Comparison of ENCODE assay signal across 14 mouse cellular contexts in genomic region chr7:126167426-126167825, GRCm38 (mm10). TPM values are rescaled to one million over a fixed set of nuclear protein-coding genes. Genes with fewer than 3 reads are reported as not detected.
DNase-seq lines count a peak whose midpoint lies in the region; ATAC-seq and TF ChIP-seq lines count a peak whose summit lies in the region.
"Had no signal": no experiment of that assay in that cellular context is flagged by ENCODE, and none has a peak within 500 bp of the region (broad histone marks: within the 10 kb centered on the region; RNA-seq: fewer than 3 reads in every experiment).

No protein-coding gene starts in this region.

- no peak for ATAC-seq in kidney, embryonic 16.5 days (ENCODE audit: low FRiP score, low TSS enrichment)

- H3K36me3 ChIP-seq in thymus, adult 2 months (ENCODE audit: control insufficient read depth, insufficient read depth, low read length): peaks cover 21% of the 10 kb centered on the region
- peaks cover 35% of the 10 kb centered on the region for H3K36me3 ChIP-seq in kidney, embryonic 16.5 days (ENCODE audit: insufficient read depth, low read length)

- H3K4me1 ChIP-seq in thymus, adult 2 months (replicated peaks; ENCODE audit: control insufficient read depth, insufficient read depth, low read length): peaks cover 3% of the 10 kb centered on the region; the same call in 1 of the 2 replicates
- no peaks in the 10 kb centered on the region; the same call in 1 of the 2 replicates for H3K4me1 ChIP-seq in kidney, embryonic 16.5 days (ENCODE audit: insufficient read depth, low read length)
- H3K4me1 ChIP-seq: hindbrain, embryonic 15.5 days had no signal

- H3K9me3 ChIP-seq in kidney, embryonic 16.5 days (ENCODE audit: low read length): no peaks in the 10 kb centered on the region
- H3K9me3 ChIP-seq: hindbrain, embryonic 15.5 days; limb, embryonic 10.5 days had no signal

- intact Hi-C loops in left cerebral cortex, postnatal 4 days (cut with DNase I): no loop called here

- TF ChIP-seq POLR2A in thymus, adult 2 months (IDR thresholded peaks at IDR 0.05; ENCODE audit: control insufficient read depth, extremely low read depth, insufficient read depth, low read length, poor library complexity): no peak

- no peak overlapping the region for H3K9ac ChIP-seq in kidney, embryonic 16.5 days (replicated peaks; ENCODE audit: low read length)
- H3K9ac ChIP-seq: hindbrain, embryonic 15.5 days had no signal

- DNase-seq in embryo, embryonic 10 days (ENCODE audit: low spot score): peak; percentile 20
- DNase-seq in embryo, embryonic 9.5 days (ENCODE audit: extremely low spot score): no peak
- peak; percentile 26 for DNase-seq in thymus, postnatal 14 days
- no peak for DNase-seq in thymus, adult 2 months
- no peak for DNase-seq in testis, postnatal 10 days (ENCODE audit: low spot score)
- DNase-seq in urinary bladder, adult 18-20 months (ENCODE audit: low spot score in 2 of 2): no peak
- DNase-seq in left cerebral cortex, postnatal 4 days: no peak
- DNase-seq: cerebellum, adult 9-10 months; spleen, adult 18-20 months had no signal

- no peak overlapping the region for H3K27ac ChIP-seq in thymus, adult 2 months (ENCODE audit: control insufficient read depth, insufficient read depth, low read length)
- H3K27ac ChIP-seq in kidney, embryonic 16.5 days (ENCODE audit: low read length): peak overlapping the region; percentile 7; the same call in 1 of the 2 replicates
- H3K27ac ChIP-seq: hindbrain, embryonic 15.5 days; limb, embryonic 10.5 days had no signal

- 5% methylated on average over 3 of the region's 3 CpGs for WGBS in thymus, adult 2 months
- 17% methylated on average over 3 of the region's 3 CpGs for WGBS in kidney, embryonic 16.5 days

- no peak overlapping the region for H3K4me3 ChIP-seq in thymus, adult 2 months (ENCODE audit: control insufficient read depth, insufficient read depth, low read length)
- no peak overlapping the region for H3K4me3 ChIP-seq in kidney, embryonic 16.5 days (ENCODE audit: low read length)
- H3K4me3 ChIP-seq: erythroblast, embryonic 14.5 days; hindbrain, embryonic 15.5 days; limb, embryonic 10.5 days; myocyte had no signal

- no peak overlapping the region for H3K4me2 ChIP-seq in kidney, embryonic 16.5 days (replicated peaks; ENCODE audit: low read depth, low read length)
- H3K4me2 ChIP-seq: hindbrain, embryonic 15.5 days had no signal

- H3K27me3 ChIP-seq in thymus, adult 2 months (ENCODE audit: control insufficient read depth, insufficient read depth, low read length): no peaks in the 10 kb centered on the region
- no peaks in the 10 kb centered on the region for H3K27me3 ChIP-seq in kidney, embryonic 16.5 days (ENCODE audit: insufficient read depth, low read length)
- H3K27me3 ChIP-seq: hindbrain, embryonic 15.5 days had no signal

- no peak for TF ChIP-seq CTCF in thymus, adult 2 months (IDR thresholded peaks at IDR 0.05; ENCODE audit: borderline replicate concordance, control insufficient read depth, extremely low read depth, insufficient read depth, low read length, poor library complexity)

RNA-seq across cellular contexts. Expression of gene Xpo6, which starts 32.9 kb away (rescaled TPM):
- polyA plus RNA-seq in thymus, adult 2 months (2012; rRNA removed): 454 and 499 TPM in 2 replicates
- 48.3 and 54.3 TPM in 2 replicates for polyA plus RNA-seq in kidney, embryonic 16.5 days (2015; fragmentation: Nextera tagmentation; extraction: Ambion mirVana)
- total RNA-seq in left cerebral cortex, postnatal 4 days (2021): 100 to 1,000 TPM; 105 to 107 TPM

Comparison
In these comparisons a context has a peak if more than half of its experiments do, and no peak if none do; other contexts are left out.
1. DNase-seq: peak in embryo, embryonic 10 days (single experiment) and thymus, postnatal 14 days (single experiment); none in embryo, embryonic 9.5 days (single experiment), thymus, adult 2 months (single experiment), testis, postnatal 10 days (single experiment), urinary bladder, adult 18-20 months (0 of 2) and left cerebral cortex, postnatal 4 days (single experiment).